Mouse (Mus musculus) embryonic facial prominence, embryonic 14.5 days (tissue): ENCODE data around the gene Gm21885. TPM values are rescaled to one million over a fixed set of nuclear protein-coding genes. Genes with fewer than 3 reads are reported as not detected.

ENCODE experiments used
- ATAC-seq: fragments of 200-750 bp; cut with Nextera tagmentation; 2 replicates; pipeline ENCODE4 v1.8.0; 2017; ENCODE audit warnings: low read depth, moderate number of reproducible peaks, moderate TSS enrichment
- DNase-seq: peaks from one replicate; pipeline ENCODE4 v3.0.0-alpha.2; 2015; ENCODE audit warnings: low spot score
- H3K27ac ChIP-seq: fragments of 300-500 bp; sonication (generic); replicated peaks from 2 replicates; pipeline ENCODE4 v1.5.1; 2014; ENCODE audit warnings: low read depth, mild to moderate bottlenecking, low read length, moderate library complexity
- H3K27me3 ChIP-seq: fragments of 300-500 bp; sonication (generic); replicated peaks from 2 replicates; pipeline ENCODE4 v1.6.1; 2014; ENCODE audit warnings: low read length; ENCODE audit not compliant: control insufficient read depth, insufficient read depth
- H3K36me3 ChIP-seq: fragments of 300-500 bp; sonication (generic); 2 replicates; pipeline ENCODE4 v1.6.1; 2014; ENCODE audit warnings: low read length, mixed read lengths; ENCODE audit not compliant: control insufficient read depth, insufficient read depth
- H3K4me1 ChIP-seq: fragments of 300-500 bp; sonication (generic); 2 replicates; pipeline ENCODE4 v1.6.1; 2014; ENCODE audit warnings: antibody characterized with exemption, low read length; ENCODE audit not compliant: control insufficient read depth, insufficient read depth
- H3K4me2 ChIP-seq: fragments of 300-500 bp; sonication (generic); 2 replicates; pipeline ENCODE4 v1.6.1; 2014; ENCODE audit warnings: low read depth, mild to moderate bottlenecking, low read length, moderate library complexity, mixed read lengths
- H3K4me3 ChIP-seq: fragments of 300-500 bp; sonication (generic); 2 replicates; pipeline ENCODE4 v1.5.1; 2014; ENCODE audit warnings: low read depth, mild to moderate bottlenecking, low read length
- H3K9ac ChIP-seq: fragments of 300-500 bp; sonication (generic); 2 replicates; pipeline ENCODE4 v1.6.1; 2014; ENCODE audit warnings: low read depth, mild to moderate bottlenecking, low read length, moderate library complexity, mixed read lengths
- H3K9me3 ChIP-seq: fragments of 300-500 bp; sonication (generic); 2 replicates; pipeline ENCODE4 v1.6.1; 2016; ENCODE audit warnings: low read length; ENCODE audit not compliant: control insufficient read depth
- WGBS: fragments of 180-500 bp; shearing (Covaris S2); extraction: QIAGEN DNeasy Blood & Tissue Kit; methylation state at CpG from one replicate; pipeline ENCODE4 v1.1.7; 2014; 5-methylcytosine and 5-hydroxymethylcytosine counted together
- polyA plus RNA-seq: library from polyadenylated mRNA; unstranded; fragments of >200 nt; fragmentation: Nextera tagmentation; extraction: Ambion mirVana; gene quantifications from 2 replicates; pipeline ENCODE4 v1.2.1, GENCODE M21; 2014

Gene Gm21885
- polyA plus RNA-seq, 1 experiment from 2014 or later, result 0.38 TPM

- H3K9me3 ChIP-seq, result no peaks in the 10 kb centered on the region
- peak overlapping the region; percentile 86 for H3K27ac ChIP-seq
- H3K4me2 ChIP-seq, result peak overlapping the region; percentile 63
- DNase-seq (peak; percentile 31), ATAC-seq (peak; percentile 20)
- WGBS, result 18% methylated on average over 15 of the region's 15 CpGs
- H3K27me3 ChIP-seq, result no peaks in the 10 kb centered on the region
- H3K9ac ChIP-seq, result peak overlapping the region; percentile 57
- H3K4me1 ChIP-seq, result peaks cover 50% of the 10 kb centered on the region
- H3K36me3 ChIP-seq, result no peaks in the 10 kb centered on the region
- peak overlapping the region; percentile 29 for H3K4me3 ChIP-seq
Observed at GRCm38 (mm10) chr11:94243422-94244180, 38.1 kb upstream of the Gm21885 start.

DNA sequence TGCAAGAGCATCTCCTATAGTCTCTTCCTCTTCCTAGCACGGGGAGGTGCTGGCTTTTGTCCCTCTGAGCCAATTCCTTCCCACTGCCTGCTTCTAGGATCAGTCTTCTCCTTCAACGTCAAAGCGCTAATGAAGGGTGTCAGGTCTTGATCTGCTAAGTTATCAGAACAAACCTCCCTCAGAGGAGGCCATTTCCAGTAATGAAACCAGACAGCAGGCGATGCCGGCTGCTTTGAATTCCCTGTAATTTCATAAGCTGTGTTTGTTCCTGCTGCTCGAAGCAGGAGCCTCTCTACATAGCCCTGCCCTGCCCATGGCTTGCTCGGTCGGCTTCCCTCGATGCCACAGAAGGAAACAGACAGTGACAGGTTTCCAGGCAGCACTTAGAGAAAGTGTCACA is 37.3 kb upstream of the Gm21885 start:
- DNase-seq (peak; percentile 31), ATAC-seq (no peak)
- H3K9ac ChIP-seq, result no peak overlapping the region
- no peak overlapping the region for H3K4me3 ChIP-seq
- H3K27me3 ChIP-seq, result no peaks in the 10 kb centered on the region
- H3K27ac ChIP-seq, result peak overlapping the region; percentile 41; the same call in 1 of the 2 replicates
- H3K9me3 ChIP-seq, result no peaks in the 10 kb centered on the region
- H3K4me1 ChIP-seq, result peaks cover 50% of the 10 kb centered on the region
- WGBS, result 32% methylated on average over 9 of the region's 9 CpGs
- H3K4me2 ChIP-seq, result no peak overlapping the region
- H3K36me3 ChIP-seq, result no peaks in the 10 kb centered on the region

- WGBS, result 19% methylated on average over 15 of the region's 17 CpGs
Observed at GRCm38 (mm10) chr11:94245955-94246788, 35.5 kb upstream of the Gm21885 start, which contains the start of gene Wfikkn2. Wfikkn2 (minus strand) TSS chr11:94246005.

DNA sequence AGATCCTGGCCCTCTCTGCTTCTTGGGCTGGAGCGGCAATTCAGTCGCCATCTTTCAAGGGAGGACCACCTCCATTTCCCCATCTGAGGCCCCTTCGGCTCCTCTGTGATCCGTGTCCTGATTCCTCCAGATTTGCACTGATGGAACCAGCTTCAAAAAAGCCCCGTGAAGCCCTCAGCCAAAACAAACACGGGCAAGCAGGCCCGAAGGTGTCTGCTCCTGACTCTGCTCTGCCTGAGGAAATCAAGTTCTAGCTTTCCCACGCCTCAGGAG is 34.9 kb upstream of the Gm21885 start:
- Histone ChIP-seq H3K9ac (0 out of 2 replicates have a peak overlapping the region, but pooled peaks have one; percentile 6), H3K27me3 (no peaks in the 10 kb centered on the region), H3K4me1 (peaks cover 50% of the 10 kb centered on the region), H3K27ac (peak overlapping the region; percentile 95), H3K9me3 (no peaks in the 10 kb centered on the region), H3K4me2 (peak overlapping the region; percentile 40), H3K36me3 (no peaks in the 10 kb centered on the region), H3K4me3 (peak overlapping the region; percentile 9; the same call in 1 of the 2 replicates)
- DNase-seq (peak; percentile 77), ATAC-seq (peak; percentile 12)
- WGBS, result 22% methylated on average over 8 of the region's 8 CpGs

More at GRCm38 (mm10) chr11:94245955-94246788, 35.5 kb upstream of the Gm21885 start, which contains the start of gene Wfikkn2:
- Histone ChIP-seq H3K4me2 (peak within 1 kb of the TSS; percentile 40), H3K9me3 (no peaks in the 10 kb centered on the region), H3K27me3 (no peaks in the 10 kb centered on the region), H3K36me3 (no peaks in the 10 kb centered on the region), H3K27ac (peak within 1 kb of the TSS; percentile 95), H3K4me3 (peak within 1 kb of the TSS; percentile 9; the same call in 1 of the 2 replicates), H3K9ac (no peak within 1 kb of the TSS), H3K4me1 (peaks cover 50% of the 10 kb centered on the region)
- peak; percentile 96 for DNase-seq
- ATAC-seq, result peak; percentile 94

GRCm38 (mm10) chr11:94253156-94253555 is 28.5 kb upstream of the Gm21885 start:
- no peak overlapping the region for H3K4me2 ChIP-seq
- no peak for ATAC-seq
- no peak overlapping the region for H3K27ac ChIP-seq

DNA sequence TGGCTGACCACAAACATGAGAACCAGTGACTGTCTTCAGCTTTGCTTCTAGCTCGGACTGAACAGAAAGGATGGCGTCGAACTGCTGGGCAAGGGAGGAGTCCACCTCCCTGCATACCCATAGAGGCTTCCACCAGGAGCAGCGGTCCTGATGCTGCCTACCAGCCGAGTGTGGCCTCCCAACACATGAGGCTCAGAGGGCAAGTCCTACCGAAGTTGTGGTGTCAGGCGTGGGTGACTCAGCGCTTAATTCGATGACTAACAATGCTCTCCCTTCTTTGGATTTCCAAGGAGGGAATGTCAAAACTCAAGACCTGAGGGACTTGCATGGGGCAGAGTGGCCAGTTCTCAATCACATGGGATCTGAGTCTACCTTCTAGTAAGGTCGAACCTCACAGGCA is 28.0 kb upstream of the Gm21885 start:
- ATAC-seq (no peak), DNase-seq (no peak)
- Histone ChIP-seq H3K9me3 (no peaks in the 10 kb centered on the region), H3K4me2 (no peak overlapping the region), H3K27me3 (no peaks in the 10 kb centered on the region), H3K9ac (no peak overlapping the region), H3K36me3 (no peaks in the 10 kb centered on the region), H3K4me1 (peaks cover 11% of the 10 kb centered on the region), H3K27ac (no peak overlapping the region), H3K4me3 (no peak overlapping the region)
- 89% methylated on average over 10 of the region's 10 CpGs for WGBS

More at GRCm38 (mm10) chr11:94253156-94253555, 28.5 kb upstream of the Gm21885 start:
- no peaks in the 10 kb centered on the region for H3K36me3 ChIP-seq
- no peak overlapping the region for H3K4me3 ChIP-seq
- H3K9ac ChIP-seq, result no peak overlapping the region
- peaks cover 11% of the 10 kb centered on the region for H3K4me1 ChIP-seq
- H3K9me3 ChIP-seq, result no peaks in the 10 kb centered on the region
- no peak for DNase-seq
- 74% methylated on average over 9 of the region's 9 CpGs for WGBS
- H3K27me3 ChIP-seq, result no peaks in the 10 kb centered on the region

- ATAC-seq (no peak), DNase-seq (no peak)
- 63% methylated on average over 5 of the region's 5 CpGs for WGBS
- Histone ChIP-seq H3K36me3 (no peaks in the 10 kb centered on the region), H3K4me3 (no peak overlapping the region), H3K27me3 (no peaks in the 10 kb centered on the region), H3K4me2 (no peak overlapping the region), H3K9me3 (no peaks in the 10 kb centered on the region), H3K27ac (no peak overlapping the region), H3K4me1 (peaks cover 11% of the 10 kb centered on the region), H3K9ac (no peak overlapping the region)
Observed at GRCm38 (mm10) chr11:94255733-94256132, 25.9 kb upstream of the Gm21885 start.

DNA sequence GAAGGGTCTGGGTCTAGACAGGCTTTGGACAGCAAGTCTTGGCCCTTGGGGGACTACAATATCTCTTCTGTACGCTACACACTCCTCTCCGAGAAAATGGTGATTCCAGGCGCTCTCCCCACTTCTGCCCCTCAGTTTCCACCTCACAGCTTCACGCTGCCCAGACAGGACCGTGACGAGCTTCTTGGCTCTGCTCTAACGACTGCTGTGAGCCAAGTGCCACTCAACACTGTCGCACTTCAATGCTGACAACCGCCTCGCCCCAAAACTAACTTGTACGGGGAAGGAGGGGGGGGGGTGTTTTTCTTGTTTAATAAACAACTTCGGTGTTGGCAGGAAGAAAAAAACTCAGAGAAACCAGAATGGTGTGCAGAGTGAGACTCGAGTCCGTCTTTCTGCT is 23.7 kb upstream of the Gm21885 start:
- Histone ChIP-seq H3K9me3 (no peaks in the 10 kb centered on the region), H3K27ac (no peak overlapping the region)
- WGBS, result 74% methylated on average over 14 of the region's 14 CpGs

More for the DNA sequence above, 23.7 kb upstream of the Gm21885 start:
- H3K4me1 ChIP-seq, result peaks cover 11% of the 10 kb centered on the region
- H3K36me3 ChIP-seq, result no peaks in the 10 kb centered on the region
- H3K9ac ChIP-seq, result no peak overlapping the region
- no peaks in the 10 kb centered on the region for H3K27me3 ChIP-seq
- DNase-seq (no peak), ATAC-seq (no peak)
- H3K4me2 ChIP-seq, result no peak overlapping the region
- H3K4me3 ChIP-seq, result no peak overlapping the region
